8 mouse cellular contexts compared by ENCODE assay signal in genomic region chr6:30172820-30173550, GRCm38 (mm10).
DNase-seq lines count a peak whose midpoint lies in the region; ATAC-seq and TF ChIP-seq lines count a peak whose summit lies in the region.

No protein-coding gene starts in this region.

- no peak for TF ChIP-seq POLR2A in cerebellum, adult 2 months (IDR thresholded peaks at IDR 0.05; ENCODE audit: borderline replicate concordance, insufficient read depth, low read length)

- TF ChIP-seq CTCF in cerebellum, adult 2 months (IDR thresholded peaks at IDR 0.05; ENCODE audit: borderline replicate concordance, insufficient read depth, low read depth, low read length): peak; percentile 25; the same call in 1 of the 2 replicates
- peak; percentile 57 for TF ChIP-seq CTCF in E14TG2a.4 (conservative IDR thresholded peaks at IDR 0.05; ENCODE audit: low read length)
- peak; percentile 70 for TF ChIP-seq CTCF in lung, embryonic 14.5 days (IDR thresholded peaks at IDR 0.05; ENCODE audit: low read depth)

- H3K9me3 ChIP-seq in E14TG2a.4 (ENCODE audit: low read length): no peaks in the 10 kb centered on the region
- H3K9me3 ChIP-seq in embryonic facial prominence, embryonic 14.5 days (ENCODE audit: control insufficient read depth, low read length): no peaks in the 10 kb centered on the region
- H3K9me3 ChIP-seq in intestine, embryonic 14.5 days (ENCODE audit: control insufficient read depth, low read length): no peaks in the 10 kb centered on the region
- H3K9me3 ChIP-seq in lung, embryonic 14.5 days (ENCODE audit: low read depth, low read length): no peaks in the 10 kb centered on the region
- no peaks in the 10 kb centered on the region for H3K9me3 ChIP-seq in stomach, embryonic 15.5 days

- H3K27ac ChIP-seq in cerebellum, adult 2 months (ENCODE audit: insufficient read depth, low read length): no peak overlapping the region
- H3K27ac ChIP-seq in embryonic facial prominence, embryonic 14.5 days (replicated peaks; ENCODE audit: low read depth, low read length): peak overlapping the region; percentile 81
- H3K27ac ChIP-seq in intestine, embryonic 14.5 days (ENCODE audit: low read depth): peak overlapping the region; percentile 44
- H3K27ac ChIP-seq in lung, embryonic 14.5 days (ENCODE audit: low read depth): peak overlapping the region; percentile 80
- H3K27ac ChIP-seq in stomach, embryonic 15.5 days: peak overlapping the region; percentile 85

- H3K4me1 ChIP-seq in cerebellum, adult 2 months (ENCODE audit: control insufficient read depth, insufficient read depth, low read length): peaks cover 12% of the 10 kb centered on the region
- H3K4me1 ChIP-seq in E14TG2a.4 (replicated peaks; ENCODE audit: low read depth, low read length): peaks cover 70% of the 10 kb centered on the region
- H3K4me1 ChIP-seq in embryonic facial prominence, embryonic 14.5 days (ENCODE audit: control insufficient read depth, insufficient read depth, low read length): peaks cover 7% of the 10 kb centered on the region; the same call in 1 of the 2 replicates
- peaks cover 36% of the 10 kb centered on the region for H3K4me1 ChIP-seq in intestine, embryonic 14.5 days (replicated peaks; ENCODE audit: control insufficient read depth, insufficient read depth, low read length)
- H3K4me1 ChIP-seq in lung, embryonic 14.5 days (ENCODE audit: insufficient read depth): peaks cover 5% of the 10 kb centered on the region; the same call in 1 of the 2 replicates
- peaks cover 39% of the 10 kb centered on the region for H3K4me1 ChIP-seq in stomach, embryonic 15.5 days

- DNase-seq in cerebellum, adult 2 months: peak; percentile 8 to 25
- DNase-seq in cerebellum, adult 9-10 months: no peak
- peak; percentile 49 for DNase-seq in embryonic facial prominence, embryonic 14.5 days (ENCODE audit: low spot score)
- peak; percentile 81 for DNase-seq in intestine, embryonic 14.5 days (ENCODE audit: low spot score)
- DNase-seq in lung, embryonic 14.5 days: peak; percentile 63
- DNase-seq in right cerebral cortex, postnatal 36 days (ENCODE audit: low spot score in 2 of 2): no peak

- H3K9ac ChIP-seq in embryonic facial prominence, embryonic 14.5 days (ENCODE audit: low read depth, low read length): peak overlapping the region; percentile 59
- H3K9ac ChIP-seq in intestine, embryonic 14.5 days (ENCODE audit: low read length): peak overlapping the region; percentile 42
- peak overlapping the region; percentile 60 for H3K9ac ChIP-seq in lung, embryonic 14.5 days
- peak overlapping the region; percentile 29 for H3K9ac ChIP-seq in stomach, embryonic 15.5 days

- H3K36me3 ChIP-seq in E14TG2a.4 (ENCODE audit: insufficient read depth, low read length): peaks cover 49% of the 10 kb centered on the region
- no peaks in the 10 kb centered on the region for H3K36me3 ChIP-seq in embryonic facial prominence, embryonic 14.5 days (ENCODE audit: control insufficient read depth, insufficient read depth, low read length)
- no peaks in the 10 kb centered on the region for H3K36me3 ChIP-seq in intestine, embryonic 14.5 days (ENCODE audit: control insufficient read depth, insufficient read depth, low read length)
- H3K36me3 ChIP-seq in lung, embryonic 14.5 days (ENCODE audit: insufficient read depth): no peaks in the 10 kb centered on the region
- no peaks in the 10 kb centered on the region for H3K36me3 ChIP-seq in stomach, embryonic 15.5 days

- WGBS in cerebellum, adult 2 months: 10% methylated on average over 44 of the region's 44 CpGs
- WGBS in embryonic facial prominence, embryonic 14.5 days: 2% methylated on average over 31 of the region's 44 CpGs
- WGBS in intestine, embryonic 14.5 days: 1% methylated on average over 44 of the region's 44 CpGs
- 2% methylated on average over 44 of the region's 44 CpGs for WGBS in lung, embryonic 14.5 days
- WGBS in stomach, embryonic 15.5 days: 2% methylated on average over 44 of the region's 44 CpGs

- peak overlapping the region; percentile 46 for H3K4me3 ChIP-seq in cerebellum, adult 2 months (replicated peaks; ENCODE audit: insufficient read depth, low read depth, low read length)
- peak overlapping the region; percentile 99 for H3K4me3 ChIP-seq in E14TG2a.4 (replicated peaks; ENCODE audit: low read length)
- H3K4me3 ChIP-seq in embryonic facial prominence, embryonic 14.5 days (ENCODE audit: low read depth, low read length): peak overlapping the region; percentile 47
- H3K4me3 ChIP-seq in intestine, embryonic 14.5 days (ENCODE audit: low read depth, low read length): peak overlapping the region; percentile 43
- H3K4me3 ChIP-seq in lung, embryonic 14.5 days (ENCODE audit: low read depth, low read length): peak overlapping the region; percentile 45
- H3K4me3 ChIP-seq in stomach, embryonic 15.5 days (replicated peaks): peak overlapping the region; percentile 50

- H3K4me2 ChIP-seq in embryonic facial prominence, embryonic 14.5 days (ENCODE audit: low read depth, low read length): peak overlapping the region; percentile 51
- H3K4me2 ChIP-seq in intestine, embryonic 14.5 days (ENCODE audit: low read length): peak overlapping the region; percentile 45
- peak overlapping the region; percentile 57 for H3K4me2 ChIP-seq in lung, embryonic 14.5 days
- H3K4me2 ChIP-seq in stomach, embryonic 15.5 days: peak overlapping the region; percentile 67

- ATAC-seq in embryonic facial prominence, embryonic 14.5 days (ENCODE audit: low read depth): no peak
- peak; percentile 37 for ATAC-seq in intestine, embryonic 14.5 days (replicated peaks; ENCODE audit: low FRiP score, low TSS enrichment, low read depth)
- peak; percentile 1; the same call in 1 of the 2 replicates for ATAC-seq in lung, embryonic 14.5 days (ENCODE audit: insufficient read depth)
- ATAC-seq in stomach, embryonic 15.5 days (ENCODE audit: insufficient read depth, low FRiP score, low read depth): no peak

- H3K27me3 ChIP-seq in cerebellum, adult 2 months (ENCODE audit: control insufficient read depth, insufficient read depth, low read length): peaks cover 20% of the 10 kb centered on the region; the same call in 1 of the 2 replicates
- peaks cover 6% of the 10 kb centered on the region; the same call in 1 of the 2 replicates for H3K27me3 ChIP-seq in E14TG2a.4 (ENCODE audit: insufficient read depth, low read length)
- peaks cover 80% of the 10 kb centered on the region for H3K27me3 ChIP-seq in embryonic facial prominence, embryonic 14.5 days (replicated peaks; ENCODE audit: control insufficient read depth, insufficient read depth, low read length)
- peaks cover 87% of the 10 kb centered on the region for H3K27me3 ChIP-seq in intestine, embryonic 14.5 days (replicated peaks; ENCODE audit: control insufficient read depth, insufficient read depth, low read length)
- peaks cover 85% of the 10 kb centered on the region for H3K27me3 ChIP-seq in lung, embryonic 14.5 days (ENCODE audit: insufficient read depth, low read length)
- peaks cover 75% of the 10 kb centered on the region for H3K27me3 ChIP-seq in stomach, embryonic 15.5 days (replicated peaks)

Comparison
In these comparisons a context has a peak if more than half of its experiments do, and no peak if none do; other contexts are left out.
1. DNase-seq: peak in cerebellum, adult 2 months (2 of 2), embryonic facial prominence, embryonic 14.5 days (single experiment), intestine, embryonic 14.5 days (single experiment) and lung, embryonic 14.5 days (single experiment); none in cerebellum, adult 9-10 months (single experiment) and right cerebral cortex, postnatal 36 days (0 of 2).
2. H3K4me3 ChIP-seq: peak in every context shown above with its lines; median percentile 99 in E14TG2a.4; 50 in stomach, embryonic 15.5 days; 47 in embryonic facial prominence, embryonic 14.5 days; 46 in cerebellum, adult 2 months; 45 in lung, embryonic 14.5 days; 43 in intestine, embryonic 14.5 days.
3. ATAC-seq: peak in intestine, embryonic 14.5 days (single experiment) and lung, embryonic 14.5 days (single experiment); none in embryonic facial prominence, embryonic 14.5 days (single experiment) and stomach, embryonic 15.5 days (single experiment).
4. Peak in every context shown above with its lines, with median percentiles within 50 percentile points of each other: CTCF ChIP-seq, H3K4me2 ChIP-seq and H3K9ac ChIP-seq.